Mouse (Mus musculus) heart, postnatal 0 days (tissue): ENCODE measurements around the gene Acbd5. TPM values are rescaled to one million over a fixed set of nuclear protein-coding genes. Genes with fewer than 3 reads are reported as not detected.

ENCODE experiments used
- ATAC-seq: fragments of 200-750 bp; cut with Nextera tagmentation; 2 replicates; pipeline ENCODE4 v1.8.0; 2017; ENCODE audit warnings: low read depth, moderate number of reproducible peaks, moderate library complexity; ENCODE audit not compliant: insufficient read depth
- DNase-seq: peaks from one replicate; pipeline ENCODE4 v3.0.0-alpha.2; 2016; ENCODE audit warnings: low spot score
- H3K27ac ChIP-seq: fragments of 300-500 bp; sonication (generic); 2 replicates; pipeline ENCODE4 v1.5.1; 2014; ENCODE audit warnings: low read depth, mild to moderate bottlenecking
- H3K27me3 ChIP-seq: fragments of 300-500 bp; sonication (generic); 2 replicates; pipeline ENCODE4 v1.6.1; 2014; ENCODE audit warnings: low read length, mixed read lengths; ENCODE audit not compliant: control insufficient read depth, insufficient read depth
- H3K36me3 ChIP-seq: fragments of 300-500 bp; sonication (generic); replicated peaks from 2 replicates; pipeline ENCODE4 v1.6.1; 2014; ENCODE audit warnings: low read length, mixed read lengths; ENCODE audit not compliant: control insufficient read depth, insufficient read depth
- H3K4me1 ChIP-seq: fragments of 300-500 bp; sonication (generic); 2 replicates; pipeline ENCODE4 v1.6.1; 2014; ENCODE audit warnings: antibody characterized with exemption; ENCODE audit not compliant: control insufficient read depth, insufficient read depth
- H3K4me2 ChIP-seq: fragments of 300-500 bp; sonication (generic); 2 replicates; pipeline ENCODE4 v1.6.1; 2014; ENCODE audit warnings: low read depth, mild to moderate bottlenecking, low read length, moderate library complexity
- H3K4me3 ChIP-seq: fragments of 300-500 bp; sonication (generic); 2 replicates; pipeline ENCODE4 v1.5.1; 2014; ENCODE audit warnings: low read depth, low read length
- H3K9ac ChIP-seq: fragments of 300-500 bp; sonication (generic); replicated peaks from 2 replicates; pipeline ENCODE4 v1.6.1; 2014; ENCODE audit warnings: low read depth, low read length, mixed read lengths
- H3K9me3 ChIP-seq: fragments of 300-500 bp; sonication (generic); replicated peaks from 2 replicates; pipeline ENCODE4 v1.6.1; 2016; ENCODE audit warnings: low read length; ENCODE audit not compliant: control insufficient read depth
- CTCF ChIP-seq: IDR thresholded peaks from 2 replicates; pipeline ENCODE4 v1.5.1; 2016; ENCODE audit warnings: antibody characterized with exemption, control low read depth, low read depth
- EP300 ChIP-seq: IDR thresholded peaks from 2 replicates; pipeline ENCODE4 v1.6.1; 2016; ENCODE audit warnings: antibody characterized with exemption, low read depth
- WGBS: fragments of 180-500 bp; shearing (Covaris S2); extraction: QIAGEN DNeasy Blood & Tissue Kit; methylation state at CpG from one replicate; pipeline ENCODE4 v1.1.7; 2014; 5-methylcytosine and 5-hydroxymethylcytosine counted together
- polyA plus RNA-seq: library from polyadenylated mRNA; unstranded; fragments of >200 nt; fragmentation: Nextera tagmentation; extraction: Ambion mirVana; gene quantifications from 2 replicates; pipeline ENCODE4 v1.2.1, GENCODE M21; 2015
- total RNA-seq: library from RNA; depleted of rRNA; stranded (reverse); fragments of >200 nt; gene quantifications from 2 replicates; pipeline ENCODE4 v1.2.3, GENCODE M21; 2014; ENCODE audit warnings: low replicate concordance

The Acbd5 gene
- total and polyA plus RNA-seq, 2 experiments from 2014 or later: 15.5 to 21.5 TPM

- TF ChIP-seq CTCF (no peak), EP300 (no peak)
- no peak for ATAC-seq
- Histone ChIP-seq H3K27me3 (no peaks in the 10 kb centered on the region), H3K9ac (no peak overlapping the region), H3K4me2 (no peak overlapping the region), H3K4me3 (no peak overlapping the region), H3K27ac (peak overlapping the region; percentile 72; the same call in 1 of the 2 replicates), H3K9me3 (no peaks in the 10 kb centered on the region), H3K4me1 (peaks cover 11% of the 10 kb centered on the region), H3K36me3 (no peaks in the 10 kb centered on the region)
- 79% methylated on average over 3 of the region's 3 CpGs for WGBS
- no peak for DNase-seq
Measured at GRCm38 (mm10) chr2:23042189-23042588, 25.8 kb upstream of the Acbd5 start.

GRCm38 (mm10) chr2:23045703-23046102, 22.3 kb upstream of the Acbd5 start:
- no peak for ATAC-seq
- no peaks in the 10 kb centered on the region for H3K4me1 ChIP-seq
- no peak for DNase-seq
- no peak for TF ChIP-seq CTCF
- TF ChIP-seq EP300: no peak
- no peaks in the 10 kb centered on the region for H3K27me3 ChIP-seq
- no peak overlapping the region for H3K9ac ChIP-seq
- H3K9me3 ChIP-seq: no peaks in the 10 kb centered on the region
- 41% methylated on average over 1 of the region's 1 CpGs for WGBS
- H3K4me2 ChIP-seq: no peak overlapping the region
- H3K4me3 ChIP-seq: no peak overlapping the region
- no peaks in the 10 kb centered on the region for H3K36me3 ChIP-seq
- H3K27ac ChIP-seq: no peak overlapping the region

- Histone ChIP-seq H3K4me1 (no peaks in the 10 kb centered on the region), H3K4me3 (no peak overlapping the region), H3K4me2 (no peak overlapping the region), H3K9ac (no peak overlapping the region), H3K27me3 (no peaks in the 10 kb centered on the region), H3K9me3 (no peaks in the 10 kb centered on the region), H3K36me3 (no peaks in the 10 kb centered on the region), H3K27ac (no peak overlapping the region)
- DNase-seq (no peak), ATAC-seq (no peak)
- TF ChIP-seq EP300: no peak
- TF ChIP-seq CTCF: no peak
Measured at GRCm38 (mm10) chr2:23048006-23048405, 20.0 kb upstream of the Acbd5 start.

- 66% methylated on average over 2 of the region's 2 CpGs for WGBS
- Histone ChIP-seq H3K9ac (no peak overlapping the region), H3K4me2 (no peak overlapping the region), H3K27me3 (no peaks in the 10 kb centered on the region), H3K27ac (no peak overlapping the region), H3K36me3 (no peaks in the 10 kb centered on the region), H3K4me1 (no peaks in the 10 kb centered on the region), H3K9me3 (no peaks in the 10 kb centered on the region), H3K4me3 (no peak overlapping the region)
- ATAC-seq (no peak), DNase-seq (no peak)
- TF ChIP-seq CTCF (no peak), EP300 (no peak)
Measured at GRCm38 (mm10) chr2:23051890-23052289, 16.1 kb upstream of the Acbd5 start.

- DNase-seq (no peak), ATAC-seq (no peak)
- no peak overlapping the region for H3K4me3 ChIP-seq
- no peak overlapping the region for H3K27ac ChIP-seq
- H3K9me3 ChIP-seq: no peaks in the 10 kb centered on the region
- H3K4me1 ChIP-seq: no peaks in the 10 kb centered on the region
- H3K9ac ChIP-seq: no peak overlapping the region
- TF ChIP-seq EP300 (no peak), CTCF (no peak)
- no peaks in the 10 kb centered on the region for H3K36me3 ChIP-seq
- H3K4me2 ChIP-seq: no peak overlapping the region
- 51% methylated on average over 6 of the region's 6 CpGs for WGBS
- H3K27me3 ChIP-seq: no peaks in the 10 kb centered on the region
Measured at GRCm38 (mm10) chr2:23052523-23052922, 15.4 kb upstream of the Acbd5 start.

- Histone ChIP-seq H3K4me3 (peak overlapping the region; percentile 67), H3K4me2 (peak overlapping the region; percentile 99), H3K27ac (peak overlapping the region; percentile 98), H3K9me3 (no peaks in the 10 kb centered on the region), H3K36me3 (no peaks in the 10 kb centered on the region), H3K4me1 (no peaks in the 10 kb centered on the region), H3K27me3 (no peaks in the 10 kb centered on the region), H3K9ac (peak overlapping the region; percentile 80)
- TF ChIP-seq EP300 (no peak), CTCF (no peak)
- ATAC-seq (peak; percentile 37), DNase-seq (no peak)
- 1% methylated on average over 21 of the region's 21 CpGs for WGBS
Measured at GRCm38 (mm10) chr2:23068370-23068737, 387 bp downstream of the Acbd5 start.
